Mouse (Mus musculus) layer of hippocampus, adult 18-20 months (tissue): Measurements from ENCODE around the gene Ncf4. TPM values are rescaled to one million over a fixed set of nuclear protein-coding genes. Genes with fewer than 3 reads are reported as not detected.

Experiments
- DNase-seq, 2 experiments: peaks; one replicate each; pipeline ENCODE4 v3.0.0; 2022; ENCODE audit warnings: low spot score in 2 of 2
- microRNA-seq, 2 experiments: library from miRNA; unstranded; fragments of <30 nt; microRNA quantifications; one replicate each; pipeline ENCODE4 v1.2.0; 2021
- total RNA-seq, 2 experiments: library from RNA; stranded (reverse); gene quantifications; 2 replicates each; pipeline ENCODE4 v1.2.3; 2021

The Ncf4 gene
- total RNA-seq, 2 experiments from 2014 or later: 1.1 to 1.8 TPM

DNA sequence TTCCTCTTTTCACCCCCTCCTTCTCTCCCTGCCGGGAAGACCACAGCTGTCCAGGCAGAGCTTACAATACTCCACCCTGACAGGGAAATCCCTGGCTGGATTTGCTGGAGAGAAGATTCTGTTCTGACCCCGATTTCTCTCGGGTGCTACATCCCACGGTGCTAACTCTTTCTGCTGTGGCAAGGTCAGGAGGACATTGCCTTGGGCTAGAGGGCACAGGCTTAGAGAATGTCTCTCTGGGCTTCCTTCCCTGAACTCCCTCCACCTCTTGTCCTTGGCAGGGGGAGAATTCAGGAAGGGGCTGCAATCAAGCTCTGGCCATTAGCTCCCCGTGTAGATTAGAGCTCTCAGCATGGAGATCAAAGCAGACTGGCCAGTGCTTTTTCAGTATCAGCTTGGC lies 65.3 kb downstream of the Ncf4 start:
- DNase-seq: no peak

GRCm38 (mm10) chr15:78310971-78311370 lies 66.4 kb downstream of the Ncf4 start:
- DNase-seq: no peak

Small RNAs within 50 kb of the gene (microRNA-seq; reads per million reads assigned to microRNA genes)
- 0 reads per million in 2 experiments for gene Mir7676-1

Other genes with a start within 250 kb of the Ncf4 start
- 10 to 100 TPM; 34.4 to 34.9 TPM for gene Cacng2, start 124.8 kb upstream of the Ncf4 start, total RNA-seq
- gene Ift27, start 70.7 kb upstream of the Ncf4 start, total RNA-seq: 10 to 100 TPM; 19.5 to 21.8 TPM
- 10 to 100 TPM; 61.3 to 62.5 TPM for gene Pvalb, start 38.4 kb upstream of the Ncf4 start, total RNA-seq
- 1 to 10 TPM; 1.6 to 1.9 TPM for gene Csf2rb2, start 60.9 kb downstream of the Ncf4 start, total RNA-seq
- under 1 TPM; 0.84 to 0.97 TPM for gene Csf2rb, start 81.0 kb downstream of the Ncf4 start, total RNA-seq
- gene Tex33, start 151.1 kb downstream of the Ncf4 start, total RNA-seq: not detected
- gene Tst, start 161.1 kb downstream of the Ncf4 start, total RNA-seq: 10 to 100 TPM; 33.3 to 37.1 TPM
- 10 to 100 TPM; 28.6 to 30.7 TPM for gene Mpst, start 161.6 kb downstream of the Ncf4 start, total RNA-seq
- 100 to 1,000 TPM; 244 to 255 TPM for gene Kctd17, start 183.8 kb downstream of the Ncf4 start, total RNA-seq
- gene Tmprss6, start 223.8 kb downstream of the Ncf4 start, total RNA-seq: 1 to 10 TPM; 2.7 to 2.8 TPM